Mouse (Mus musculus): ENCODE data around the gene Gm867.
A peak's percentile ranks its signal among the peaks of the same experiment; 100 is the strongest.

Gm867 gene

DNA sequence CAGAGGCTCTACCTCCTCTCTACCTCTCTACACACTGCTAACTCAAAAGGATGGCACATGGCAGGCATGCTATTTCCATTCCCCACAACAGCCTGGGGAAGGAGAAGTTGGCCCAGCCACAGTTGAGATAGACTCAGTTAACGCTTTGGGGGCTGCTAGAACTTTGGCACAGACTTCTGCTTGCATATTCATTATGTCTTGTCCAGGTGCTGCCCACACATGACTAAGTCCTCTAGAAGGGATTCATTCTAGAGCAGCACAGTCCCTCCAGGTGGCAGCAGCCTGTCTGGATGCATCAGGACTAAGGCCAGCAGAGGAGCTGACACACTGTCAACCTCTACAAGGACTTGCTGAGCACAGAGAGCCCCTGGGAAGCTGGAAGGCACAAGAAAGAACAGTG, 44.3 kb downstream of the Gm867 start:
- DNase-seq (ENCODE audit: low read depth): no peak

- DNase-seq (ENCODE audit: low read depth): no peak
Measured at GRCm38 (mm10) chr10:75895730-75896129, 44.7 kb downstream of the Gm867 start.

DNA sequence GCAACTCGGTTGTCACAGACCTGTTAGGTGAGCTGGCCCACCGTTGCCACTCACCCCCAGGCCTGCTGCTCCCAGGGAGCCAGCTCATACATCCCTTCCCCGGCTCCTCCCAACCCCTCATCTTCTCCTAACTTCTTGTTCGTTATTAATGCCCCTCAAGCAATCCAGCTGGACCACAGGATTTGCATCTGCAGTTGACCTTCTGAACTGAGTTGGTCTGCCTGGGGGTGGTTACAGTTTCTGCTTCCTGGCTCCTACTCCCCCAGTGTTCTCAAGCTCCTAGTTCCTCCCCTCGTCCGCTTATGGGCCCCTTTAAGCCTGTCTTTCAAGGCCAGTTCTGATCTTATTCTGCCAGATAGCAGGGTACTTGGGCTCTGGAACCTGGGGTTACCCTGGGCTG, 45.9 kb downstream of the Gm867 start:
- no peak for DNase-seq (ENCODE audit: low read depth)

DNA sequence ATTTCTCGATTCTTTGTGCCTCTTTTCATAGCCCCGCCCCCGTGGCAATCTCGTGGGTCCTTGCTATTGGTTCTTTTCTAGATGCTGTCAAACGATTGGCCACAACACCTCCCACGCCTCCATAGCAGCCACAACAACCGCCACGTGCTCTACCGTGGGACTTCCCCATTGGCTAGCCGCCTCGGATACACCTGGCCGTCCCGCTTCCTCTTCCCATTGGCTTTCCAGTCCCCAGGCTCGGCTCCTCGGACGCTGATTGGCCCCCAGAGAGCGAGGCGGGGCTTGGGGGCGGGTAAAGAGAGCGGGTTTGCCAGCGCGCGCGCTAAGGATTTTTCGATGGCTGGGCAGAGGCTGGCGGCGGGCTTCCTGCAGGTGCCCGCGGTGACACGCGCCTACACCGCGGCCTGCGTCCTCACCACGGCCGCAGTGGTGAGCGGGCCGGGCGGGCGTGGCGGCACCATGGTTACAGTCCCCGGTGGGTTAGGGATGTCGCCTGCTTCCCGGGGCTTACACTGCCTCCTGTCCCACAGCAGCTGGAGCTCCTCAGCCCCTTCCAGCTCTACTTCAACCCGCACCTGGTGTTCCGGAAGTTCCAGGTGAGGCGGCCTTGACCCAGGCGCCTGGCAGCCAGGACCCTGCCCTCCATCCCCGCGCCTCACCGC, 47.3 kb downstream of the Gm867 start, which contains the start of gene Derl3:
TSS of gene Derl3 (plus strand) at position 325 of the 662 bp plus-strand sequence.
- DNase-seq (ENCODE audit: low read depth): peak; percentile 96

GRCm38 (mm10) chr10:75889406-75890153, 50.9 kb downstream of the Gm867 start:
- DNase-seq (ENCODE audit: low read depth): no peak
